Mouse (Mus musculus) liver, embryonic 14.5 days (tissue): ENCODE data around the gene 2410002F23Rik. TPM values are rescaled to one million over a fixed set of nuclear protein-coding genes. Genes with fewer than 3 reads are reported as not detected.
"Not testable (repeated sequence)": the region's sequence is repeated elsewhere in the genome, so short reads cannot be mapped to it uniquely, and the experiment has no call there.

Experiments used
- ATAC-seq: fragments of 200-750 bp; cut with Nextera tagmentation; 2 replicates; pipeline ENCODE4 v1.8.0; 2017; ENCODE audit warnings: moderate number of reproducible peaks, mild to moderate bottlenecking, moderate library complexity; ENCODE audit not compliant: insufficient read depth
- DNase-seq, 3 experiments: peaks; one replicate each; pipeline ENCODE4 v3.0.0-alpha.2; 2012 to 2013; ENCODE audit warnings: low read depth in 3 of 3, low spot score in 3 of 3
- H3K27ac ChIP-seq: fragments of 300-500 bp; sonication (generic); 2 replicates; pipeline ENCODE4 v1.5.1; 2014; ENCODE audit warnings: moderate library complexity, mild to moderate bottlenecking, control low read depth, inconsistent platforms
- H3K27me3 ChIP-seq: fragments of 300-500 bp; sonication (generic); 2 replicates; pipeline ENCODE4 v1.6.1; 2014; ENCODE audit warnings: mild to moderate bottlenecking, low read length, moderate library complexity; ENCODE audit not compliant: control insufficient read depth, insufficient read depth
- H3K36me3 ChIP-seq: fragments of 300-500 bp; sonication (generic); replicated peaks from 2 replicates; pipeline ENCODE4 v1.6.1; 2014; ENCODE audit warnings: low read depth; ENCODE audit not compliant: control insufficient read depth, insufficient read depth
- H3K4me1 ChIP-seq, 2 experiments: fragments of 200-500 bp in 1 of 2; fragments of 300-500 bp in 1 of 2; sonication (generic) in 1 of 2; replicated peaks; 2 replicates each; pipeline ENCODE4 v1.6.1; 2012 to 2014; ENCODE audit warnings: antibody characterized with exemption in 1 of 2, inconsistent platforms in 1 of 2, low read length in 1 of 2; ENCODE audit not compliant: control insufficient read depth in 2 of 2, insufficient read depth in 2 of 2
- H3K4me2 ChIP-seq: fragments of 300-500 bp; sonication (generic); 2 replicates; pipeline ENCODE4 v1.6.1; 2014; ENCODE audit warnings: low read depth, mild to moderate bottlenecking, control low read depth, moderate library complexity
- H3K4me3 ChIP-seq, 2 experiments: fragments of 200-500 bp in 1 of 2; fragments of 300-500 bp in 1 of 2; sonication (generic) in 1 of 2; 2 replicates each; pipeline ENCODE4 v1.5.1; 2012 to 2014; ENCODE audit warnings: low read depth in 2 of 2, low read length in 2 of 2, mild to moderate bottlenecking in 2 of 2, control low read depth in 1 of 2, inconsistent platforms in 1 of 2, moderate library complexity in 1 of 2; ENCODE audit not compliant: insufficient read depth in 1 of 2
- H3K9ac ChIP-seq: fragments of 300-500 bp; sonication (generic); replicated peaks from 2 replicates; pipeline ENCODE4 v1.6.1; 2014; ENCODE audit warnings: mild to moderate bottlenecking, control low read depth, moderate library complexity
- H3K9me3 ChIP-seq: fragments of 300-500 bp; sonication (generic); 2 replicates; pipeline ENCODE4 v1.6.1; 2016; ENCODE audit warnings: low read length, mixed read lengths; ENCODE audit not compliant: control insufficient read depth
- CTCF ChIP-seq: IDR thresholded peaks from 2 replicates; pipeline ENCODE4 v1.5.1; 2016; ENCODE audit warnings: antibody characterized with exemption, low read depth, control low read depth
- EP300 ChIP-seq: IDR thresholded peaks from 2 replicates; pipeline ENCODE4 v1.6.1; 2016; ENCODE audit warnings: antibody characterized with exemption, low read depth
- WGBS: fragments of 180-500 bp; shearing (Covaris S2); extraction: QIAGEN DNeasy Blood & Tissue Kit; methylation state at CpG from one replicate; pipeline ENCODE4 v1.1.7; 2014; ENCODE audit not compliant: insufficient replicate concordance; 5-methylcytosine and 5-hydroxymethylcytosine counted together
- polyA plus RNA-seq, 2 experiments: library from polyadenylated mRNA; depleted of rRNA in 1 of 2; stranded (reverse) in 1 of 2; unstranded in 1 of 2; fragments of >200 nt; fragmentation: Nextera tagmentation in 1 of 2; extraction: Ambion mirVana in 1 of 2; gene quantifications; 2 replicates each; pipeline versions ENCODE4 v1.2.1 to v1.2.3; 2012 to 2014

Gene 2410002F23Rik
- polyA plus RNA-seq, 2 experiments: 20.0 to 43.8 TPM

DNA sequence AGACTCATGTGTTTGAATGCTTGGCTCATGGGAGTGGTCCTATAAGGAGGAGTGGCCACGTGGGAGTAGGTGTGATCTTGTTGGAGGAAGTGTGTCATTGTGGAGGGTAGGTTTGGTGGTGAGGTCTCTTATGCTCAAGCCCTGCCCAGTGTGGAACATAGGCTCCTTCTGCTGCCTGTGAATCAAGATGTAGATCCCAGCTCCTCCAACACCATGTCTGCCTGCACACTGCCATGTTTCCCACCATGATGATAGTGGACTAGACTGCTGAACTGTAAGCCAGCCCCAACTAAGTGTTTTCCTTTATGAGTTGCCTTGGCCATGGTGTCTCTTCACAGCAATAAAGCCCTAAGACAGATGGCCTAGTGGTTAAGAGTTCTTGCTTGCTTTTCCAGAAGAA, 2.4 kb upstream of the 2410002F23Rik start:
- Histone ChIP-seq H3K4me3 (no peak overlapping the region), H3K4me2 (no peak overlapping the region), H3K9me3 (no peaks in the 10 kb centered on the region), H3K36me3 (peaks cover 9% of the 10 kb centered on the region), H3K4me1 (peaks cover 4 to 13% of the 10 kb centered on the region in 2 experiments), H3K27me3 (no peaks in the 10 kb centered on the region), H3K9ac (no peak overlapping the region), H3K27ac (no peak overlapping the region)
- no peak for DNase-seq
- TF ChIP-seq CTCF (no peak), EP300 (no peak)
- WGBS: 43% methylated on average over 1 of the region's 1 CpGs
- ATAC-seq: no peak

- Histone ChIP-seq H3K36me3 (peaks cover 28% of the 10 kb centered on the region), H3K4me1 (peaks cover 4 to 11% of the 10 kb centered on the region in 2 experiments), H3K4me2 (peak overlapping the region; percentile 88), H3K27me3 (no peaks in the 10 kb centered on the region), H3K4me3 (peak overlapping the region; percentile 85 to 89), H3K9ac (peak overlapping the region; percentile 61), H3K9me3 (no peaks in the 10 kb centered on the region), H3K27ac (no peak overlapping the region)
- under 1% methylated on average over 23 of the region's 23 CpGs for WGBS
- DNase-seq (peak; percentile 20 to 45 (median 32)), ATAC-seq (0 out of 2 replicates have a peak, but pooled peaks have one; percentile 1)
- no peak for TF ChIP-seq CTCF
- no peak for TF ChIP-seq EP300
Observed at GRCm38 (mm10) chr7:44246984-44247470, 505 bp downstream of the 2410002F23Rik start.

GRCm38 (mm10) chr7:44247971-44248370, 1.4 kb downstream of the 2410002F23Rik start:
- ATAC-seq: no peak

GRCm38 (mm10) chr7:44249248-44249647, 2.7 kb downstream of the 2410002F23Rik start:
- TF ChIP-seq CTCF (no peak), EP300 (no peak)
- H3K27ac ChIP-seq: no peak overlapping the region
- no peak overlapping the region; the same call in 1 of the 2 replicates for H3K4me2 ChIP-seq
- peaks cover 38% of the 10 kb centered on the region for H3K36me3 ChIP-seq
- ATAC-seq: no peak
- H3K9ac ChIP-seq: no peak overlapping the region
- no peak overlapping the region for H3K4me3 ChIP-seq
- DNase-seq: no peak
- H3K9me3 ChIP-seq: no peaks in the 10 kb centered on the region
- WGBS: 75% methylated on average over 4 of the region's 4 CpGs
- peaks cover 4 to 11% of the 10 kb centered on the region in 2 experiments for H3K4me1 ChIP-seq
- H3K27me3 ChIP-seq: no peaks in the 10 kb centered on the region

More at GRCm38 (mm10) chr7:44247971-44248370, 1.4 kb downstream of the 2410002F23Rik start:
- no peak for DNase-seq
- WGBS: 88% methylated on average over 2 of the region's 2 CpGs
- no peaks in the 10 kb centered on the region for H3K9me3 ChIP-seq
- peak overlapping the region; percentile 2 for H3K9ac ChIP-seq
- peaks cover 4 to 11% of the 10 kb centered on the region in 2 experiments for H3K4me1 ChIP-seq
- H3K4me3 ChIP-seq: peak overlapping the region; percentile 35 to 89
- TF ChIP-seq CTCF (no peak), EP300 (no peak)
- H3K27me3 ChIP-seq: no peaks in the 10 kb centered on the region
- peaks cover 37% of the 10 kb centered on the region for H3K36me3 ChIP-seq
- H3K27ac ChIP-seq: no peak overlapping the region
- H3K4me2 ChIP-seq: peak overlapping the region; percentile 88

- H3K4me1 ChIP-seq, DNase-seq, H3K9me3 ChIP-seq, ATAC-seq, H3K4me3 ChIP-seq, H3K27ac ChIP-seq, H3K9ac ChIP-seq, H3K4me2 ChIP-seq, H3K27me3 ChIP-seq: not testable (repeated sequence)
- H3K36me3 ChIP-seq: peaks cover 38% of the 10 kb centered on the region
- WGBS: 83% methylated on average over 17 of the region's 17 CpGs
Observed at GRCm38 (mm10) chr7:44250732-44251275, 4.3 kb downstream of the 2410002F23Rik start.
